Mouse (Mus musculus) adrenal gland (tissue): ENCODE results near the gene Rab3b.

Experiments used
- intact Hi-C: fragments of 180-260 bp; cut with DNase I; formaldehyde crosslinking; loops from one replicate; pipeline ENCODE4 v1.15.1; 2025
- long read RNA-seq, 2 experiments: library from polyadenylated mRNA; unstranded; transcript quantifications; one replicate each; pipeline ENCODE4 v2.0.0; 2020; ENCODE audit warnings: borderline replicate concordance in 1 of 2; ENCODE audit not compliant: insufficient replicate concordance in 1 of 2

Rab3b gene
- long read RNA-seq, experiment 1, transcript Rab3b-202 (5 exons, 3,327 nt) = major isoform, 17 of 21 reads
- long read RNA-seq, experiment 1, partial matches to known transcripts = 0 of 21 reads
- long read RNA-seq, experiment 1, other reads (novel, unspliced or antisense) = 4 of 21 reads
- long read RNA-seq, experiment 2, transcript Rab3b-202 (5 exons, 3,327 nt) = major isoform, 38 of 48 reads
- long read RNA-seq, experiment 2, partial matches to known transcripts = 5 of 48 reads
- long read RNA-seq, experiment 2, other reads (novel, unspliced or antisense) = 5 of 48 reads

DNA sequence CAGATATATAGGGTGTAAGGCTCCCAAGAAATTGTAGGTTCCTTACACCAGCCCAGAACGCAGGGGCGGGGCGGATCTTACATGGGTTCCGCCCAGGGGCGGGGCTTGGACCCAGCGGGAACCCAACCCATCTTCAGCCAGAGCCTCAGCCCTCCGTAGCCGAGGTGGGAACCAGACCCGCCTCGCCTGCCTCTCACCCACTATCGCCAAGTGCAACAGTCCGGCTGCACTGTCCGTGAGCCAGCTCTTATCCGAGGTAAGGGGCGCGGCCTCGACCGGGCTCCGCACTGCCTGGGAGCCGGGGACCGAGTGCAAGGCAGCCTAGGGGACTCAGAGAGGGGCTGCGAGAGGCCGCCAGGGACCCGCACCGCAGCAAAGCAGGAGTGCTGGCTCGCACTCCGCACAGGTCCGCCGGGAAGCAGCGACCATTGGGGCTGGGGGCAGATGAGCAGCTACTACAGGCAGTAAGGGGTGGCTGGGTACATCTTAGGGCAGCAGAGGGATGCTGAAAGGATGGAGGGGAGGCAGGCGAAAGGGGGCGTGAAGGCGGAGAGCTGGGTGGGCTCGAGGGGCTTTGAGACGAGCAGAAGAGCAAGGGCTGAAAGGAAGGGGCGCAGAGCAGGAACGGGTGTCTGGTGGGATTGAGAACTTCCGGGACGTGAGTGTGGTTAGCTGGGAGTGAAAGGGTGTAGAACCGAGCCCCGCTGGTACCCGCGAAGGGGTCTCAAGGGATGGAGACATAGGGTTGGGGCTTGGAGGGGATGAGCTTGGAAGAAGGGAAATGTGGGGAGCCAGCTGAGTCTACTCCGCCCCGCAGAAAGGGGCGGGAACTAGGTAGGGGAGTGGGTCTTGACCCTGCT lies at the start of gene Rab3b:
Gene Rab3b, plus strand, starts transcription at position 101 of the 860 bp plus-strand sequence.
- intact Hi-C loops = loop anchor here (10.0 kb wide), 1 partner anchor 286 kb away; no protein-coding TSS in a partner anchor

GRCm38 (mm10) chr4:108830698-108831097 lies 48.2 kb upstream of the Rab3b start:
- intact Hi-C loops = no loop called here

- intact Hi-C loops = no loop called here
These were observed 45.7 kb upstream of the Rab3b start, which contains the start of gene Btf3l4 for GRCm38 (mm10) chr4:108832916-108833827. Btf3l4 (minus strand) TSS chr4:108833614.

GRCm38 (mm10) chr4:108833828-108834114 lies 45.1 kb upstream of the Rab3b start:
- intact Hi-C loops = no loop called here

- intact Hi-C loops = no loop called here
These were observed 44.5 kb upstream of the Rab3b start, which contains the start of gene Txndc12 for GRCm38 (mm10) chr4:108834115-108834970. Txndc12 (plus strand) TSS chr4:108834601.

DNA sequence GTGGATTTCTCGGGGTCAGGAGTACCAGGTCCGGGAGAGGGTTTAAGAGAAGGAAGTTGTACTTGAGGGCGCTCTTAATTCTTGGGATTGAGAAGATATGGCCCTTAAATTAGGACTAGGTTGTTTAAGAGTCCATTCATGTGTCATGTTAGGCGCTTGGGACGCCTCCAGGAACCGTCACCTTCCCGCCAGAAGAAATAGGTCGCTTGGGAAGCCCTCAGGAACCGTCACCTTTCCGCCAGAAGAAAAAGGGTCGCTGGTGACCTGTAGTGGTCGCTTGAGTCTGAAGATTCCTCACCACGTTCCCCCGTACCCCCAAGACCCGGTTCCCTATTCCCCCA lies 43.9 kb upstream of the Rab3b start:
- intact Hi-C loops = no loop called here

- intact Hi-C loops = no loop called here
These were observed 43.4 kb upstream of the Rab3b start for GRCm38 (mm10) chr4:108835496-108835895.

GRCm38 (mm10) chr4:108838031-108838430 lies 40.8 kb upstream of the Rab3b start:
- intact Hi-C loops = no loop called here

DNA sequence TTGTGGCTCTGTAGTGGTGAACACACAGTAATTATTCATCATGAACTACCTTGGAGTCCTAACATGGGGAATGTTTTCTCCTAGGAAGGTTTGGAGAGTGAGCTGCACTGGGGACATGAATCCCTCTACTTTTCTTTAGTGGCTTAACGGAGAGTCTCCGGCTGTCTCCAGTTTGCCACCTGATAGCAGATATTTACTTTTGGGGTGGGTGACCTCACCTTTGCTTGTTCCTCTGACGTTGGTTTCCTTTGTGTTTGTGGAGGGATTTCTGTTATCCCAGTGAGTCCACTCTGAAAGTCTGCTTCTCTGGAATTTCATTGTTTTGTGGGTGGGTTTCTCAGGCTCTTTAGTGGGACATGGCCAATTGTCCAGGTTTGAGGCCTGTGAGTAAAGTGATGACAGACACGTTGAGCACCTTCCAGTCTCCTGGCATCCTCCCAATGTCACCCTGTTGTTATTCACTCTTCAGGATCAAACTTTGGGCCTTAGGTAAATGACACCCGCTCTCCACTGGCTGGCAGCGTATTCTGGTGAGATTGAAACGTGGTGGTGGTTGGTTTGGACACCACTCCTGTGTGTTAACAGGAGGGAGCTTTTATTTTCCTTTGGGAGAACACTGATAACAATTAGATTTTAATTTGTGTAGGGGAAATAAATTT lies 36.8 kb upstream of the Rab3b start:
- intact Hi-C loops = no loop called here

DNA sequence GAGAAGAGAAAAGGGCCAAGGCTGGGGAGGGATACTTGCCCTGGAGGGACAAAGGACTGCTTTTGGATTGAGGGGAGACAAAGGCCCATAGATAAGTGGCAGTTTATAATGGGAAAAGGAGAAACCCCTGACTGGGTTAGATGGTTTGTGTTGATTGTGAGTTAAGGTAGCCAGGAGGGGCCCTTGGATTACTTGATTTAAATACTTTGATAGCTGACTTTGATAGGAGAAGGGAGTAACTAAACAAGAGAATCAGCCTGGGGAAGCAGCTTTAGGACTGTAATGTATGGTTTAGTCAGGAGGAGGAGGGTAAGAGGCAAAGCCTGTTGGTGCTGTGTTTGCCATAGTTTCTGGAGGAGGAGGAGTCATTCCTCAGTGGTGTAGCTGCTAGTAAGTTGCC lies 35.5 kb upstream of the Rab3b start:
- intact Hi-C loops = no loop called here

GRCm38 (mm10) chr4:108845824-108846569 lies 32.9 kb upstream of the Rab3b start:
- intact Hi-C loops = no loop called here

DNA sequence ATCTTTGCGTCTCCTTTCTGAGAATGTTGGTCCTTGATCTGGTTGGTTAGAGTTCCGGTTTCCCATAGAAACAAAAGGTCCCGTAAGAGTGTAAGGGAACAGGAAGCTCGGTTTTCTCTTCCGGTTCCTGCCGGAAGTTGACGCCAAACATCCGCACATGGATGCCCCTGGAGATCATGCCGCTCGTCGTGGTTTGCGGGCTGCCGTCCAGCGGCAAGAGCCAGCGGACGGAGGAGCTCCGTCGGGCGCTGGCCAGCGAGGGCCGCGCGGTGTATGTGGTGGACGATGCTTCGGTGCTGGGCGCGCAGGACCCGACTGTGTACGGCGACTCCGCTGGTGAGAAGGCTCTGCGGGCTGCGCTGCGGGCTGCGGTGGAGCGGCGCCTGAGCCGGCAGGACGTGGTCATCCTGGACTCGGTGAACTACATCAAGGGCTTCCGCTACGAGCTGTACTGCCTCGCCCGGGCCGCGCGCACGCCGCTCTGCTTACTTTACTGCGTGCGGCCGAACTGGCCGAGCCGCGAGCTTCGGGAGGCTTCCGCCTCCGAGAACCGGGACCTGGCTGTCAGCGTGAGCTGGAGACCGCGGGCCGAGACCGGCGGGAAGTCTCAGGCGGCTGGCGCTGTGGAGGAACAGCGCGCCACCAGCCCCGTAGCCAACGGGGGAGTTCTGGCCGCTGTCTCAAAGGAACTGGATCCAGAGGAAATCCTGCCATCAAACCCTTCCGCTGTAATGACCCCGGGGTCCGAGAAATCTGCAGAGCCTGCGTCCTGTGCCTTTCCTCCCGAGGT lies 31.0 kb upstream of the Rab3b start, which contains the start of gene Kti12:
Gene Kti12, plus strand, starts transcription at position 71 of the 790 bp plus-strand sequence.
- intact Hi-C loops = no loop called here

GRCm38 (mm10) chr4:108848505-108848848 lies 30.4 kb upstream of the Rab3b start, which contains the start of gene A730015C16Rik:
A730015C16Rik (minus strand) TSS chr4:108848619.
- intact Hi-C loops = no loop called here

DNA sequence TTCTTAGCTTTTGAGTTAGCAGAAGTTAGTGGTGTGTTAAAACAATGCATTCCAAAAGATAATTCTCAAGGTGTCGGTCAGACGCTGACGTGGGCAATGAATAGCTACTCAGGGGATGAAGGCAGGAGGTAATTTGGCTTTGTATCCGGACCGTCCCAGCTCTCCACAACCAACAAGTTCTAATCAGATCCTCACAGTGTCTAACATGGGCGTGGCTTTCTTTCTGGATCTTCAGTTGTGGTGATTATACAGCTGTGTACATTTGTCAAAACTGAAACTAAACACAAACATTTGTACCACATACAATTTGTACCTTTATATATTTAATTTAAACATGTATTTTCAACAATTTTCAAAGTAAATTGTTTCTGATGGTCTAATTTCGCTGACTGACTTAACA lies 12.1 kb upstream of the Rab3b start:
- intact Hi-C loops = no loop called here

DNA sequence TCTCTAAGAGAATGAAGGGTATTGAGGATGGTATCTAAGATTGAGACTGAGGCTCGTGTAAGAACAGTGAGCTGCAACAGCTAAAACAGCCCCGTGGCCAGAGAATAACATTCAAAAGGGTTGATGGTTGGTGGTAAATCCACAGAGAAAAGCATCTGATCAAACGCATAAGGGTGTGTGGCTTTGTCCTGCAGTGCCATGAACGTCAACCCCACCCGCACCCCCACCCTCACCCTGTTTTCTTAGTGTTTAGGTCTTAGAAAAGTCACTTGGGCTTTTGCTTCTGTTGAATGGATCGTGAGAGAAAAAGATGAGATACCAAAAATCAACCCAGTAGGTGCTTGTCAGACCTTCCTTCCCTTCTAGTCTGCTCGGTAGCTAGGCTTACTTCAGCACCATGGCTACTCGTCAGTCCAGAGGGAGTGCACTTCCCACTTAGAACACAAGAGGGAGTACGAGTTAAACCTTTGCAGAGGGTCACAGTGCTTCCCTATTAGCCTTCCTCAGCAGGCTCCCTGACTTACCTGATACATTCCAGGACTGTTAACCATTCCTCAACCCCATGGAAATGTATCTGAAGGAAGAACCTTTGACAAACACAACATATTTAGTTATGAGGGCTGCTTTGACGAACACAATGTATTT lies 9.0 kb upstream of the Rab3b start:
- intact Hi-C loops = loop anchor here (2.0 to 10.0 kb wide), 3 partner anchors 73 to 295 kb away; no protein-coding TSS in a partner anchor

DNA sequence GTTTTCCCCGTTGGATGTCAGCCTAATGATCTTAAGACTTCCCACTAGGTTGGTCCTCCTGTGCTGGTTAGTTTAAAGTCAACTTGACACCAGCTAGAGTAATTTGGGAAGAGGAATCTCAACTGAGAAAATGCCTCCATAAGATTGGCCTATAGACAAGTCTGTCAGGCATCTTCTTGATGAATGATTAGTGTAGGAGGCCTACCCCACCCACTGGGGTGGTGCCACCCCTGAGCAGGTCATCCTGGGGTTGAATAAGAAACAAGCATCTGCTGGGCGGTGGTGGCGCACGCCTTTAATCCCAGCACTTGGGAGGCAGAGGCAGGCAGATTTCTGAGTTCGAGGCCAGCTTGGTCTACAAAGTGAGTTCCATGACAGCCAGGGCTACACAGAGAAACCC lies 5.1 kb upstream of the Rab3b start:
- intact Hi-C loops = loop anchor here (5.0 to 10.0 kb wide), 2 partner anchors 76 to 291 kb away; no protein-coding TSS in a partner anchor

DNA sequence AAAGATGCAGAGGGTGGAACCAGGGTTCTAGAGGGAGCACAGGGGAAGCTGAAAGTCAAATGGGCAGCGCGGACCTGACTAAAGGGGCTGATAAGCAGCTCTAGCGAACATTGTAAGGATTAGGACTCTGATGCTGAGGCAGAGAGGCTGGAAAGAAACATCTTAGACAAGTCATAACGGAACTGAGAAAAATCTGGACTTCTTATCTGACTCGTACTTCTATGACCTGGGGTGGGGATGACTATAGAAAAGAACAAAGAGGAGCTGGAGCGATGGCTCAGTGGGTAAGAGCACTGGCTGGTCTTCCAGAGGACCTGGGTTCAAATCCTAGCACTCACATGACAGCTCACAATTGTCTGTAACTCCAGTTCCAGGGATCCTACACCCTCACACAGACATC lies 962 bp upstream of the Rab3b start:
- intact Hi-C loops = loop anchor here (10.0 kb wide), 1 partner anchor 287 kb away; no protein-coding TSS in a partner anchor

- intact Hi-C loops = loop anchor here (10.0 kb wide), 1 partner anchor 51 kb away; no protein-coding TSS in a partner anchor
These were observed 5.0 kb downstream of the Rab3b start for GRCm38 (mm10) chr4:108883815-108884214.
